Mouse (Mus musculus): Measurements from ENCODE around the gene C1rb.
"Not testable (repeated sequence)": the region's sequence is repeated elsewhere in the genome, so short reads cannot be mapped to it uniquely, and the experiment has no call there.

- not testable (repeated sequence) for TF ChIP-seq ZC3H11A (IDR thresholded peaks at IDR 0.05; ENCODE audit: borderline replicate concordance, low read depth, low read length); HCFC1 (IDR thresholded peaks at IDR 0.05; ENCODE audit: borderline replicate concordance, insufficient read depth, low read length); MAFK (IDR thresholded peaks at IDR 0.05; ENCODE audit: insufficient read depth, low read depth, low read length); CHD2 (IDR thresholded peaks at IDR 0.05; ENCODE audit: low read depth, low read length)
Observed at GRCm38 (mm10) chr6:124561611-124562010, 8.5 kb upstream of the C1rb start.

All from ES-E14 (cell line).